Mouse (Mus musculus) cerebellum, postnatal 14 days (tissue): Measurements from ENCODE around the gene Lig4.

Experiments used
- DNase-seq, 2 experiments: peaks; one replicate each; pipeline ENCODE4 v3.0.0; 2021; ENCODE audit warnings: mixed read lengths in 2 of 2

Lig4 gene

GRCm38 (mm10) chr8:9929746-9930445 lies 47.6 kb downstream of the Lig4 start:
- peak; percentile 56 to 57 for DNase-seq
